Mouse (Mus musculus): ENCODE data around the gene Cish. TPM values are rescaled to one million over a fixed set of nuclear protein-coding genes. Genes with fewer than 3 reads are reported as not detected.

The Cish gene
- polyA plus RNA-seq, 1 experiment from 2014 or later: 16.4 TPM

GRCm38 (mm10) chr9:107288105-107288650, 7.6 kb upstream of the Cish start:
- Histone ChIP-seq H3K36me3 (no peaks in the 10 kb centered on the region), H3K4me2 (peak overlapping the region; percentile 95; the same call in 1 of the 2 replicates), H3K27me3 (replicated peaks) (0 out of 2 replicates have a peak, but pooled peaks cover 5% of the 10 kb centered on the region), H3K4me1 (replicated peaks) (peaks cover 17% of the 10 kb centered on the region), H3K27ac (ENCODE audit: poor library complexity, severe bottlenecking) (no peak overlapping the region), H3K9me3 (replicated peaks) (no peaks in the 10 kb centered on the region), H3K9ac (no peak overlapping the region), H3K4me3 (no peak overlapping the region)
- WGBS: 81% methylated on average over 14 of the region's 14 CpGs
- no peak for ATAC-seq (ENCODE audit: insufficient number of reproducible peaks, low FRiP score)

GRCm38 (mm10) chr9:107288711-107289110, 7.1 kb upstream of the Cish start:
- 0 out of 2 replicates have a peak overlapping the region, but pooled peaks have one; percentile 69 for H3K9ac ChIP-seq
- H3K9me3 ChIP-seq (replicated peaks): no peaks in the 10 kb centered on the region
- H3K27me3 ChIP-seq (replicated peaks): 0 out of 2 replicates have a peak, but pooled peaks cover 6% of the 10 kb centered on the region
- H3K4me1 ChIP-seq (replicated peaks): peaks cover 17% of the 10 kb centered on the region
- peak overlapping the region; percentile 58 for H3K4me3 ChIP-seq
- H3K36me3 ChIP-seq: no peaks in the 10 kb centered on the region
- 32% methylated on average over 8 of the region's 8 CpGs for WGBS
- ATAC-seq (ENCODE audit: insufficient number of reproducible peaks, low FRiP score): peak; percentile 63; the same call in 1 of the 2 replicates
- H3K27ac ChIP-seq (ENCODE audit: poor library complexity, severe bottlenecking): 0 out of 2 replicates have a peak overlapping the region, but pooled peaks have one; percentile 9
- peak overlapping the region; percentile 95 for H3K4me2 ChIP-seq

GRCm38 (mm10) chr9:107289211-107290076, 6.4 kb upstream of the Cish start, which contains the start of gene Mapkapk3:
Gene Mapkapk3 (minus strand): TSS chr9:107289877.
- Histone ChIP-seq H3K9ac (peak within 1 kb of the TSS; percentile 69), H3K27ac (ENCODE audit: poor library complexity, severe bottlenecking) (0 out of 2 replicates have a peak within 1 kb of the TSS, but pooled peaks have one; percentile 9), H3K9me3 (replicated peaks) (no peaks in the 10 kb centered on the region), H3K4me2 (peak within 1 kb of the TSS; percentile 95), H3K4me1 (replicated peaks) (peaks cover 17% of the 10 kb centered on the region), H3K27me3 (replicated peaks) (0 out of 2 replicates have a peak, but pooled peaks cover 6% of the 10 kb centered on the region), H3K36me3 (no peaks in the 10 kb centered on the region), H3K4me3 (peak within 1 kb of the TSS; percentile 58)
- peak; percentile 92 for ATAC-seq (ENCODE audit: insufficient number of reproducible peaks, low FRiP score)
- WGBS: 3% methylated on average over 49 of the region's 49 CpGs

GRCm38 (mm10) chr9:107290897-107291296, 4.9 kb upstream of the Cish start:
- Histone ChIP-seq H3K9ac (no peak overlapping the region), H3K27me3 (replicated peaks) (0 out of 2 replicates have a peak, but pooled peaks cover 6% of the 10 kb centered on the region), H3K4me1 (replicated peaks) (peaks cover 20% of the 10 kb centered on the region), H3K9me3 (replicated peaks) (no peaks in the 10 kb centered on the region), H3K36me3 (no peaks in the 10 kb centered on the region), H3K4me2 (no peak overlapping the region), H3K4me3 (no peak overlapping the region), H3K27ac (ENCODE audit: poor library complexity, severe bottlenecking) (no peak overlapping the region)
- 26% methylated on average over 10 of the region's 10 CpGs for WGBS
- ATAC-seq (ENCODE audit: insufficient number of reproducible peaks, low FRiP score): no peak

GRCm38 (mm10) chr9:107294249-107294648, 1.6 kb upstream of the Cish start:
- Histone ChIP-seq H3K36me3 (no peaks in the 10 kb centered on the region), H3K9ac (no peak overlapping the region), H3K9me3 (replicated peaks) (no peaks in the 10 kb centered on the region), H3K27ac (ENCODE audit: poor library complexity, severe bottlenecking) (no peak overlapping the region), H3K4me1 (replicated peaks) (peaks cover 39% of the 10 kb centered on the region), H3K4me3 (no peak overlapping the region), H3K27me3 (replicated peaks) (0 out of 2 replicates have a peak, but pooled peaks cover 6% of the 10 kb centered on the region), H3K4me2 (no peak overlapping the region)
- WGBS: 6% methylated on average over 6 of the region's 6 CpGs
- ATAC-seq (ENCODE audit: insufficient number of reproducible peaks, low FRiP score): no peak

GRCm38 (mm10) chr9:107295616-107296015, 210 bp upstream of the Cish start:
- Histone ChIP-seq H3K4me1 (replicated peaks) (peaks cover 32% of the 10 kb centered on the region), H3K4me2 (peak overlapping the region; percentile 86), H3K4me3 (peak overlapping the region; percentile 63), H3K27ac (ENCODE audit: poor library complexity, severe bottlenecking) (peak overlapping the region; percentile 75; the same call in 1 of the 2 replicates), H3K27me3 (replicated peaks) (0 out of 2 replicates have a peak, but pooled peaks cover 6% of the 10 kb centered on the region), H3K9ac (no peak overlapping the region), H3K9me3 (replicated peaks) (no peaks in the 10 kb centered on the region), H3K36me3 (peaks cover 9% of the 10 kb centered on the region)
- 35% methylated on average over 4 of the region's 4 CpGs for WGBS
- no peak for ATAC-seq (ENCODE audit: insufficient number of reproducible peaks, low FRiP score)

GRCm38 (mm10) chr9:107296041-107296440, 215 bp downstream of the Cish start:
- H3K36me3 ChIP-seq: peaks cover 13% of the 10 kb centered on the region
- under 1% methylated on average over 14 of the region's 14 CpGs for WGBS
- peak overlapping the region; percentile 75 for H3K27ac ChIP-seq (ENCODE audit: poor library complexity, severe bottlenecking)
- ATAC-seq (ENCODE audit: insufficient number of reproducible peaks, low FRiP score): peak; percentile 51
- peaks cover 35% of the 10 kb centered on the region for H3K4me1 ChIP-seq (replicated peaks)
- peak overlapping the region; percentile 63 for H3K4me3 ChIP-seq
- H3K27me3 ChIP-seq (replicated peaks): 0 out of 2 replicates have a peak, but pooled peaks cover 6% of the 10 kb centered on the region
- no peaks in the 10 kb centered on the region for H3K9me3 ChIP-seq (replicated peaks)
- H3K9ac ChIP-seq: peak overlapping the region; percentile 68
- peak overlapping the region; percentile 86 for H3K4me2 ChIP-seq

- Histone ChIP-seq H3K4me3 (peak overlapping the region; percentile 63), H3K4me2 (peak overlapping the region; percentile 86), H3K36me3 (peaks cover 18% of the 10 kb centered on the region), H3K27ac (ENCODE audit: poor library complexity, severe bottlenecking) (peak overlapping the region; percentile 75), H3K4me1 (replicated peaks) (peaks cover 40% of the 10 kb centered on the region), H3K9ac (peak overlapping the region; percentile 80), H3K9me3 (replicated peaks) (no peaks in the 10 kb centered on the region), H3K27me3 (replicated peaks) (0 out of 2 replicates have a peak, but pooled peaks cover 6% of the 10 kb centered on the region)
- ATAC-seq (ENCODE audit: insufficient number of reproducible peaks, low FRiP score): peak; percentile 92
- under 1% methylated on average over 31 of the region's 31 CpGs for WGBS
Observed at GRCm38 (mm10) chr9:107296501-107296965, 707 bp downstream of the Cish start.

GRCm38 (mm10) chr9:107297059-107297458, 1.2 kb downstream of the Cish start:
- peak overlapping the region; percentile 63 for H3K4me3 ChIP-seq
- peaks cover 22% of the 10 kb centered on the region for H3K36me3 ChIP-seq
- peak overlapping the region; percentile 75 for H3K27ac ChIP-seq (ENCODE audit: poor library complexity, severe bottlenecking)
- H3K9me3 ChIP-seq (replicated peaks): no peaks in the 10 kb centered on the region
- H3K27me3 ChIP-seq (replicated peaks): 0 out of 2 replicates have a peak, but pooled peaks cover 6% of the 10 kb centered on the region
- no peak for ATAC-seq (ENCODE audit: insufficient number of reproducible peaks, low FRiP score)
- H3K4me1 ChIP-seq (replicated peaks): peaks cover 44% of the 10 kb centered on the region
- 8% methylated on average over 16 of the region's 16 CpGs for WGBS
- H3K4me2 ChIP-seq: peak overlapping the region; percentile 86
- peak overlapping the region; percentile 80 for H3K9ac ChIP-seq

- 0 out of 2 replicates have a peak, but pooled peaks cover 6% of the 10 kb centered on the region for H3K27me3 ChIP-seq (replicated peaks)
- peak overlapping the region; percentile 80 for H3K9ac ChIP-seq
- peaks cover 24% of the 10 kb centered on the region for H3K36me3 ChIP-seq
- no peaks in the 10 kb centered on the region for H3K9me3 ChIP-seq (replicated peaks)
- H3K4me2 ChIP-seq: peak overlapping the region; percentile 86
- H3K27ac ChIP-seq (ENCODE audit: poor library complexity, severe bottlenecking): 0 out of 2 replicates have a peak overlapping the region, but pooled peaks have one; percentile 75
- no peak for ATAC-seq (ENCODE audit: insufficient number of reproducible peaks, low FRiP score)
- H3K4me3 ChIP-seq: peak overlapping the region; percentile 63
- WGBS: 73% methylated on average over 4 of the region's 4 CpGs
- peaks cover 49% of the 10 kb centered on the region for H3K4me1 ChIP-seq (replicated peaks)
Observed at GRCm38 (mm10) chr9:107297658-107298057, 1.8 kb downstream of the Cish start.
